Mouse (Mus musculus) neural tube, embryonic 15.5 days (tissue): ENCODE measurements around the gene Alg3. TPM values are rescaled to one million over a fixed set of nuclear protein-coding genes. Genes with fewer than 3 reads are reported as not detected.

Source experiments
- ATAC-seq: fragments of 200-750 bp; cut with Nextera tagmentation; 2 replicates; pipeline ENCODE4 v1.8.0; 2017; ENCODE audit warnings: mild to moderate bottlenecking, moderate TSS enrichment, moderate library complexity; ENCODE audit not compliant: low FRiP score
- H3K27ac ChIP-seq: fragments of 300-500 bp; sonication (generic); replicated peaks from 2 replicates; pipeline ENCODE4 v1.5.1; 2015; ENCODE audit warnings: mild to moderate bottlenecking, inconsistent platforms
- H3K27me3 ChIP-seq: fragments of 300-500 bp; sonication (generic); replicated peaks from 2 replicates; pipeline ENCODE4 v1.6.1; 2015; ENCODE audit warnings: inconsistent platforms
- H3K36me3 ChIP-seq: fragments of 300-500 bp; sonication (generic); 2 replicates; pipeline ENCODE4 v1.6.1; 2015; ENCODE audit warnings: inconsistent platforms
- H3K4me1 ChIP-seq: fragments of 300-500 bp; sonication (generic); 2 replicates; pipeline ENCODE4 v1.6.1; 2015; ENCODE audit warnings: inconsistent platforms
- H3K4me2 ChIP-seq: fragments of 300-500 bp; sonication (generic); 2 replicates; pipeline ENCODE4 v1.6.1; 2015; ENCODE audit warnings: inconsistent platforms, mild to moderate bottlenecking, moderate library complexity
- H3K4me3 ChIP-seq: fragments of 300-500 bp; sonication (generic); replicated peaks from 2 replicates; pipeline ENCODE4 v1.5.1; 2015; ENCODE audit warnings: mild to moderate bottlenecking, inconsistent platforms
- H3K9ac ChIP-seq: fragments of 300-500 bp; sonication (generic); replicated peaks from 2 replicates; pipeline ENCODE4 v1.6.1; 2015; ENCODE audit warnings: mild to moderate bottlenecking, inconsistent platforms
- H3K9me3 ChIP-seq: fragments of 300-500 bp; sonication (generic); replicated peaks from 2 replicates; pipeline ENCODE4 v1.6.1; 2016; ENCODE audit warnings: inconsistent platforms
- WGBS: fragments of 180-500 bp; shearing (Covaris S2); methylation state at CpG from one replicate; pipeline ENCODE4 v1.1.7; 2015; ENCODE audit warnings: mixed read lengths; 5-methylcytosine and 5-hydroxymethylcytosine counted together
- polyA plus RNA-seq: library from polyadenylated mRNA; unstranded; fragments of >200 nt; fragmentation: Nextera tagmentation; extraction: Ambion mirVana; gene quantifications from 2 replicates; pipeline ENCODE4 v1.2.1, GENCODE M21; 2015

Alg3 gene
- polyA plus RNA-seq, 1 experiment from 2014 or later = 39.6 TPM

- H3K36me3 ChIP-seq = peaks cover 10% of the 10 kb centered on the region; the same call in 1 of the 2 replicates
- H3K27me3 ChIP-seq = peaks cover 33% of the 10 kb centered on the region
- no peak overlapping the region for H3K4me3 ChIP-seq
- no peak overlapping the region for H3K9ac ChIP-seq
- H3K27ac ChIP-seq = no peak overlapping the region
- no peak for ATAC-seq
- 67% methylated on average over 7 of the region's 7 CpGs for WGBS
- no peaks in the 10 kb centered on the region for H3K4me1 ChIP-seq
- no peak overlapping the region for H3K4me2 ChIP-seq
- H3K9me3 ChIP-seq = no peaks in the 10 kb centered on the region
Observed at GRCm38 (mm10) chr16:20596687-20597441, 14.7 kb downstream of the Alg3 start.

DNA sequence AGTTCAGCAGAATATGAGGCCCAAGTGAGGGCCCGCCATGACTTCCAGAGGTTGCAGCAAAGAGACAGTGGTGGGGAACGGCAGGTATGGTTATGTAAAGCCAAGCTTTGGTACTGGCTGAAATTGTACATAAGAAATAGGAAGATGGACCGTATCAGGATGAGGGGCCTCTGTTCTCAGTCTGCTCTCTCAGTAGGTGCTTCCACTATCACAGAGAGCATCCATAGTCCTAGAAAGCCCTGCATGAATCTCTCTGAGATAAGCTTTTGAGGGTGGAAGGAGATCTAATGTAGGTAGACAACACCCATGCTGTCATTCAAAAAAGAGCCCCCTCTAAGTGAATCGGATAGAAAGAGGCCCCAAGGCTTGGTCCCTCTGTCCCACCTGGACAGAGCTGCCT, 15.8 kb downstream of the Alg3 start:
- peaks cover 45% of the 10 kb centered on the region for H3K27me3 ChIP-seq
- ATAC-seq = no peak
- no peak overlapping the region for H3K4me2 ChIP-seq
- 89% methylated on average over 4 of the region's 4 CpGs for WGBS
- H3K36me3 ChIP-seq = peaks cover 4% of the 10 kb centered on the region; the same call in 1 of the 2 replicates
- H3K9me3 ChIP-seq = no peaks in the 10 kb centered on the region
- no peak overlapping the region for H3K27ac ChIP-seq
- peaks cover 4% of the 10 kb centered on the region for H3K4me1 ChIP-seq
- no peak overlapping the region for H3K4me3 ChIP-seq
- H3K9ac ChIP-seq = no peak overlapping the region

DNA sequence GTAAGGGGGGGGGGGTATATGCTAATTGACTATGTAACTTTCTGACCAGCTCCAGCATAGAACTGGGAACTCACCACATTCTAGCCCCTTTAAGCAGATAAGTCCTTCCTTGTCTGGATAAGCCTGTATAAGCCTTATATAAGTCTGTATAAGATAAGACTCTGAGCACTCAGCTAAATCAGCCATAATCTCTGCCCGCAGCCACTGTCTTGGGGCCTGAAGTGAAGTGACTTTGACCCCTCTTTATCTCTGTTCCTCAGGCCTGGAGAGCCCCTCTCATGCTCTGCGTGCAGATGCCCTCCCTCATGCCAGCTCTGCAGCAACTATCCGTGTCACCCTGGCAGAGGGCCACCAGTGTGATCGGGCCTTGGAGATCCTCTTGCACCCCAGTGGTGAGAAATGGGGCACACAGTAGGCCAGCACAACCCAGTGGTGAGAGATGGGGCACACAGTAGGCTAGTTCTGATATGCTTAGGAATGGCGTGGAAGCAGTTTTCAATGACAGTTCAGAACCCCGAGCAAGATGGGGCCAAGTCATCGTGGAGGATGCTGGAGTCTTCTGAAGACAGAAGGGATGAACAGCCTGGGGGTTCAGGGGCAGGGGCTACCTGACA, 16.4 kb downstream of the Alg3 start:
- no peak overlapping the region for H3K27ac ChIP-seq
- H3K4me2 ChIP-seq = no peak overlapping the region
- H3K27me3 ChIP-seq = peaks cover 50% of the 10 kb centered on the region
- H3K4me1 ChIP-seq = peaks cover 10% of the 10 kb centered on the region
- no peak overlapping the region for H3K9ac ChIP-seq
- no peak for ATAC-seq
- H3K36me3 ChIP-seq = peaks cover 4% of the 10 kb centered on the region; the same call in 1 of the 2 replicates
- no peaks in the 10 kb centered on the region for H3K9me3 ChIP-seq
- no peak overlapping the region for H3K4me3 ChIP-seq
- WGBS = 84% methylated on average over 7 of the region's 7 CpGs

DNA sequence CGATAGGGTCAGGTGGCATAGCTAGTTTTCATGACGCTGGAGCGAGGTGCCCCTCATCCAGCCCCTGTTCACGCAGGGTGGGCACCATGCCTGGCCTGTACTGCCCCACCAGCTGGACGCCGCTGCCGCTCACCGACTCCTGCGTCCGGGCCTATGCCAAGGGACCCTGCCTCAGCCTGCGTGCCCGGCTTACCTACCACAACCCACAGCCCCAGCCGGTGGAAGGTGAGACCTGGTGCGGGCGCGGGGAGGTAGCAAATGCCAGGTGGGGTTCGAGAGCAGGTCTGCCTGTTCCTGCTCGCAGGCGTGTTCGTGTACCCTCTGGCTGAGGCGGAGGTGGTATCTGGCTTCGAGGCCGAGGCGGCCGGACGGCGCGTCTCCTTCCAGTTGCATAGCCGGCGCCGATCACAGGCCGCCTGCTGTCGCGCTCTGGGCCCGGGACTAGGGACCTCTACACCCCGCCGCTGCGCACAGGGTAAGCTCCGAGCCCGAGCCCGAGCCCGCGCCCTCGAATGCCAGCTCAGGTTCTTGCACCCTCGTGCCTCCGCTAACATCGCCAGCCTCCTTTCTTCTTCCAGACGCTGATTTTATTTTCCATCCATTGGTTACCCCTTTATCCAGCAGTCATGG, 20.3 kb downstream of the Alg3 start:
- Histone ChIP-seq H3K27ac (no peak overlapping the region), H3K9ac (peak overlapping the region; percentile 60), H3K36me3 (no peaks in the 10 kb centered on the region; the same call in 1 of the 2 replicates), H3K4me3 (peak overlapping the region; percentile 57), H3K9me3 (no peaks in the 10 kb centered on the region), H3K4me2 (peak overlapping the region; percentile 84), H3K27me3 (peaks cover 61% of the 10 kb centered on the region), H3K4me1 (peaks cover 25% of the 10 kb centered on the region)
- WGBS = 5% methylated on average over 48 of the region's 48 CpGs
- ATAC-seq = no peak

DNA sequence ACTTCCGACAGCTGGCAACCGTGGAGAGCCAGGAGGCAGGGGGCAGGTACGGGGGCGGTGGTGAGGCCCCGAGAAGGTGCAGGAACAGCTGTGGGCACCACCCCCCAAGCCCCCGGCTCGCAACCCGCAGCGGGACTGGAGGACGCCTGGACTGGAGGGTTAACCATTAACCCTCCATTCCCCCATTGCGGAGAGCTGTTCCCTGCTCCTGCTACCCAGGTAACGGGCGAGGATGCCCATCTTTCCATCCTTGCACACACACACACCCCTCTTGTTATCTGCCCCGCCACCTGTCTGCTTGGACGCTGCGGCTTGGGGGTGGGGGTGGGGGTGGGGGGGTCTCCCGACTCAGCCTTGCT, 20.9 kb downstream of the Alg3 start:
- Histone ChIP-seq H3K36me3 (no peaks in the 10 kb centered on the region; the same call in 1 of the 2 replicates), H3K27me3 (peaks cover 61% of the 10 kb centered on the region), H3K4me1 (peaks cover 25% of the 10 kb centered on the region), H3K27ac (peak overlapping the region; percentile 81), H3K4me3 (peak overlapping the region; percentile 57), H3K4me2 (peak overlapping the region; percentile 84), H3K9me3 (no peaks in the 10 kb centered on the region), H3K9ac (peak overlapping the region; percentile 60)
- under 1% methylated on average over 17 of the region's 17 CpGs for WGBS
- peak; percentile 4 for ATAC-seq

- Histone ChIP-seq H3K27ac (peak overlapping the region; percentile 81), H3K27me3 (peaks cover 58% of the 10 kb centered on the region), H3K4me1 (peaks cover 25% of the 10 kb centered on the region), H3K36me3 (no peaks in the 10 kb centered on the region; the same call in 1 of the 2 replicates), H3K9ac (peak overlapping the region; percentile 60), H3K4me2 (peak overlapping the region; percentile 84), H3K9me3 (no peaks in the 10 kb centered on the region), H3K4me3 (peak overlapping the region; percentile 57)
- ATAC-seq = peak; percentile 92
- 2% methylated on average over 38 of the region's 39 CpGs for WGBS
Observed at GRCm38 (mm10) chr16:20589939-20590679, 21.4 kb downstream of the Alg3 start.

DNA sequence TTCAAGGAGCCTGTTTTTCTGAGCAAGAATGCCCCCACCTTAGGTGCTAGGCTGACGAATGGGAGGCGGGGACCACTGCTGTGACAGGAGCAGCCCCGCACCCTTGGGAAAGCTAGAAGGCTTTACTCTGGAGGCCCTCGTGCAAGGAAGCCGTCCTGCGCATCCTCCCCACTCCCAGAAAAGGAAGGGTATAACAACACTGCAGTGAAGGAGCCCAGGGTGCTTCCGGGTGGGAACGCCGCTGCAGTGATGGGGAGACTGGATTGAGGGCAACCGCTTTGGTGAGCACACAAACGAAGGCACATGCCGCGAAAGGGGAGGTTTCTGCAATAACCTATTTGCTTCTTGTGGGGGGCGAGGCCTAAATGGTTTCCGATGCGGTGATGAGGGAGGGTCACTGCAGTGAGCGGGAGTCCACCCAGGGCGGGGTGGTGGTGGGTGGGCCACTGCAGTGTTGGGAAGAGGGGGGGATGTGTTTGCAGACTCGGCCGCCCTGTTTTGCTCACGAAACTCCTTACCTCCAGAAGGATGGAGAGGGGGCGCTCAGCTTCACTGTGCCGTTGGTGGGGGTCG, 22.1 kb downstream of the Alg3 start, which contains the start of gene Vwa5b2:
Vwa5b2 (plus strand) TSS at position 106 of the 573 bp plus-strand sequence.
- peak within 1 kb of the TSS; percentile 60 for H3K9ac ChIP-seq
- ATAC-seq = peak; percentile 84
- no peaks in the 10 kb centered on the region for H3K9me3 ChIP-seq
- WGBS = 1% methylated on average over 24 of the region's 24 CpGs
- H3K27ac ChIP-seq = peak within 1 kb of the TSS; percentile 81
- H3K4me2 ChIP-seq = peak within 1 kb of the TSS; percentile 84
- H3K4me1 ChIP-seq = peaks cover 25% of the 10 kb centered on the region
- H3K36me3 ChIP-seq = no peaks in the 10 kb centered on the region
- H3K4me3 ChIP-seq = peak within 1 kb of the TSS; percentile 57
- H3K27me3 ChIP-seq = peaks cover 53% of the 10 kb centered on the region

GRCm38 (mm10) chr16:20565075-20565474, 46.5 kb downstream of the Alg3 start:
- Histone ChIP-seq H3K9me3 (no peaks in the 10 kb centered on the region), H3K4me1 (no peaks in the 10 kb centered on the region), H3K4me3 (no peak overlapping the region), H3K36me3 (peaks cover 30% of the 10 kb centered on the region), H3K4me2 (no peak overlapping the region), H3K27ac (no peak overlapping the region), H3K27me3 (no peaks in the 10 kb centered on the region), H3K9ac (no peak overlapping the region)
- no peak for ATAC-seq
- 46% methylated on average over 1 of the region's 1 CpGs for WGBS

DNA sequence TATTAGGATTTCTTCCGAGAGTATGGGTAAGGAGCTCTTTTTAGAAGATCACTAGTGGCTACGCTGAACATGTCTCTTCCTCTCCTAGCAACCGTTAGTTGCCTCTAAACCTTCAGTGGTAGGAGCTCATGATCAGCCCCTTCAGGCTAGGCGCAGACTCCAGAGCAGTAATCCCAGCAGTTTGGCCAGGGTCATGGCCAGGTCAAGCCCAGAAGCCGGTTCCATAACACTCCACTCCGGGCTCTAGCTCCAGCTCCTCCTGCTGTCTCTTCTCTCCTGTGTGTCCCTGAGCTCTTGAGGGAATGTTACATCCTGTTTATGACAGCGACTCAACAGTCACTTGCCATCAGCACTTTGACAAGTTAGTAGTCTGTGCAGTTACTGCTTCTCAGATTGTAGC, 54.2 kb downstream of the Alg3 start:
- Histone ChIP-seq H3K27ac (no peak overlapping the region), H3K9ac (no peak overlapping the region), H3K4me1 (no peaks in the 10 kb centered on the region), H3K36me3 (peaks cover 84% of the 10 kb centered on the region), H3K9me3 (no peaks in the 10 kb centered on the region), H3K4me3 (no peak overlapping the region), H3K4me2 (no peak overlapping the region), H3K27me3 (no peaks in the 10 kb centered on the region)
- WGBS = 76% methylated on average over 7 of the region's 7 CpGs
- no peak for ATAC-seq
